Mouse (Mus musculus): ENCODE results near the gene Lif. TPM values are rescaled to one million over a fixed set of nuclear protein-coding genes. Genes with fewer than 3 reads are reported as not detected.

Gene Lif
- polyA plus RNA-seq, 1 experiment from 2014 or later = 0.32 TPM

GRCm38 (mm10) chr11:4235052-4235655 is 22.2 kb upstream of the Lif start:
- ATAC-seq (ENCODE audit: borderline replicate concordance, extremely low read depth, low FRiP score, low TSS enrichment) = no peak
- H3K4me2 ChIP-seq = no peak overlapping the region
- no peak overlapping the region for H3K4me3 ChIP-seq
- no peaks in the 10 kb centered on the region; the same call in 1 of the 2 replicates for H3K27me3 ChIP-seq
- 77% methylated on average over 6 of the region's 6 CpGs for WGBS
- H3K9ac ChIP-seq = no peak overlapping the region
- no peaks in the 10 kb centered on the region for H3K9me3 ChIP-seq
- H3K27ac ChIP-seq = no peak overlapping the region
- H3K36me3 ChIP-seq = no peaks in the 10 kb centered on the region
- H3K4me1 ChIP-seq = no peaks in the 10 kb centered on the region

- no peaks in the 10 kb centered on the region for H3K4me1 ChIP-seq
- no peak within 1 kb of the TSS for H3K9ac ChIP-seq
- no peak for ATAC-seq (ENCODE audit: borderline replicate concordance, extremely low read depth, low FRiP score, low TSS enrichment)
- no peak within 1 kb of the TSS for H3K27ac ChIP-seq
- no peaks in the 10 kb centered on the region; the same call in 1 of the 2 replicates for H3K27me3 ChIP-seq
- H3K36me3 ChIP-seq = no peaks in the 10 kb centered on the region
- no peaks in the 10 kb centered on the region for H3K9me3 ChIP-seq
- H3K4me2 ChIP-seq = no peak within 1 kb of the TSS
- 58% methylated on average over 16 of the region's 16 CpGs for WGBS
- no peak within 1 kb of the TSS for H3K4me3 ChIP-seq
Measured at GRCm38 (mm10) chr11:4235665-4236545, 21.5 kb upstream of the Lif start, which contains the start of gene Osm. Osm (plus strand) TSS chr11:4236420.

GRCm38 (mm10) chr11:4236546-4237067 is 20.8 kb upstream of the Lif start:
- ATAC-seq (ENCODE audit: borderline replicate concordance, extremely low read depth, low FRiP score, low TSS enrichment) = no peak
- no peaks in the 10 kb centered on the region for H3K4me1 ChIP-seq
- no peaks in the 10 kb centered on the region for H3K9me3 ChIP-seq
- H3K9ac ChIP-seq = no peak overlapping the region
- H3K36me3 ChIP-seq = no peaks in the 10 kb centered on the region
- H3K4me3 ChIP-seq = no peak overlapping the region
- H3K27ac ChIP-seq = no peak overlapping the region
- H3K27me3 ChIP-seq = no peaks in the 10 kb centered on the region; the same call in 1 of the 2 replicates
- no peak overlapping the region for H3K4me2 ChIP-seq
- 85% methylated on average over 21 of the region's 21 CpGs for WGBS

- H3K27ac ChIP-seq = no peak overlapping the region
- ATAC-seq (ENCODE audit: borderline replicate concordance, extremely low read depth, low FRiP score, low TSS enrichment) = no peak
- no peaks in the 10 kb centered on the region for H3K36me3 ChIP-seq
- H3K4me2 ChIP-seq = no peak overlapping the region
- no peak overlapping the region for H3K9ac ChIP-seq
- H3K27me3 ChIP-seq = no peaks in the 10 kb centered on the region; the same call in 1 of the 2 replicates
- 79% methylated on average over 18 of the region's 18 CpGs for WGBS
- no peaks in the 10 kb centered on the region for H3K9me3 ChIP-seq
- no peaks in the 10 kb centered on the region for H3K4me1 ChIP-seq
- H3K4me3 ChIP-seq = no peak overlapping the region
Measured at GRCm38 (mm10) chr11:4237389-4237912, 19.9 kb upstream of the Lif start.

- no peak for ATAC-seq (ENCODE audit: borderline replicate concordance, extremely low read depth, low FRiP score, low TSS enrichment)
- Histone ChIP-seq H3K27me3 (no peaks in the 10 kb centered on the region; the same call in 1 of the 2 replicates), H3K27ac (no peak overlapping the region), H3K4me3 (no peak overlapping the region), H3K4me2 (no peak overlapping the region), H3K36me3 (no peaks in the 10 kb centered on the region), H3K9me3 (no peaks in the 10 kb centered on the region), H3K4me1 (no peaks in the 10 kb centered on the region), H3K9ac (no peak overlapping the region)
- 84% methylated on average over 6 of the region's 6 CpGs for WGBS
Measured at GRCm38 (mm10) chr11:4238167-4238566, 19.2 kb upstream of the Lif start.

- ATAC-seq (ENCODE audit: borderline replicate concordance, extremely low read depth, low FRiP score, low TSS enrichment) = no peak
- Histone ChIP-seq H3K36me3 (no peaks in the 10 kb centered on the region), H3K9ac (no peak overlapping the region), H3K4me3 (no peak overlapping the region), H3K4me1 (no peaks in the 10 kb centered on the region), H3K4me2 (no peak overlapping the region), H3K27me3 (no peaks in the 10 kb centered on the region; the same call in 1 of the 2 replicates), H3K27ac (no peak overlapping the region), H3K9me3 (no peaks in the 10 kb centered on the region)
- 90% methylated on average over 23 of the region's 23 CpGs for WGBS
Measured at GRCm38 (mm10) chr11:4239691-4240090, 17.7 kb upstream of the Lif start.

- WGBS = 59% methylated on average over 7 of the region's 7 CpGs
- H3K9ac ChIP-seq = no peak overlapping the region
- ATAC-seq (ENCODE audit: borderline replicate concordance, extremely low read depth, low FRiP score, low TSS enrichment) = no peak
Measured at GRCm38 (mm10) chr11:4240151-4240550, 17.2 kb upstream of the Lif start.

GRCm38 (mm10) chr11:4241180-4241579 is 16.2 kb upstream of the Lif start:
- H3K9ac ChIP-seq = no peak overlapping the region
- no peak overlapping the region for H3K4me3 ChIP-seq
- H3K9me3 ChIP-seq = no peaks in the 10 kb centered on the region
- H3K27me3 ChIP-seq = no peaks in the 10 kb centered on the region; the same call in 1 of the 2 replicates
- WGBS = 63% methylated on average over 4 of the region's 4 CpGs
- H3K4me2 ChIP-seq = no peak overlapping the region
- no peak overlapping the region for H3K27ac ChIP-seq
- ATAC-seq (ENCODE audit: borderline replicate concordance, extremely low read depth, low FRiP score, low TSS enrichment) = no peak
- H3K4me1 ChIP-seq = no peaks in the 10 kb centered on the region
- H3K36me3 ChIP-seq = no peaks in the 10 kb centered on the region

More at GRCm38 (mm10) chr11:4240151-4240550, 17.2 kb upstream of the Lif start:
- no peaks in the 10 kb centered on the region for H3K36me3 ChIP-seq
- no peak overlapping the region for H3K4me2 ChIP-seq
- H3K9me3 ChIP-seq = no peaks in the 10 kb centered on the region
- H3K4me3 ChIP-seq = no peak overlapping the region
- H3K27me3 ChIP-seq = no peaks in the 10 kb centered on the region; the same call in 1 of the 2 replicates
- no peaks in the 10 kb centered on the region for H3K4me1 ChIP-seq
- no peak overlapping the region for H3K27ac ChIP-seq

GRCm38 (mm10) chr11:4246126-4246525 is 11.2 kb upstream of the Lif start:
- Histone ChIP-seq H3K4me2 (no peak overlapping the region), H3K36me3 (no peaks in the 10 kb centered on the region), H3K9me3 (no peaks in the 10 kb centered on the region), H3K27ac (no peak overlapping the region), H3K4me1 (no peaks in the 10 kb centered on the region), H3K9ac (no peak overlapping the region), H3K27me3 (no peaks in the 10 kb centered on the region), H3K4me3 (no peak overlapping the region)
- ATAC-seq (ENCODE audit: borderline replicate concordance, extremely low read depth, low FRiP score, low TSS enrichment) = no peak
- 47% methylated on average over 6 of the region's 6 CpGs for WGBS

GRCm38 (mm10) chr11:4246623-4247022 is 10.7 kb upstream of the Lif start:
- H3K4me2 ChIP-seq = no peak overlapping the region
- H3K4me3 ChIP-seq = no peak overlapping the region
- no peaks in the 10 kb centered on the region for H3K36me3 ChIP-seq
- no peaks in the 10 kb centered on the region for H3K27me3 ChIP-seq
- 50% methylated on average over 4 of the region's 4 CpGs for WGBS
- no peaks in the 10 kb centered on the region for H3K9me3 ChIP-seq
- H3K27ac ChIP-seq = no peak overlapping the region
- H3K9ac ChIP-seq = no peak overlapping the region
- ATAC-seq (ENCODE audit: borderline replicate concordance, extremely low read depth, low FRiP score, low TSS enrichment) = no peak
- H3K4me1 ChIP-seq = no peaks in the 10 kb centered on the region

GRCm38 (mm10) chr11:4247201-4247959 is 10.0 kb upstream of the Lif start:
- no peak overlapping the region for H3K4me3 ChIP-seq
- no peak for ATAC-seq (ENCODE audit: borderline replicate concordance, extremely low read depth, low FRiP score, low TSS enrichment)
- H3K4me1 ChIP-seq = no peaks in the 10 kb centered on the region
- no peaks in the 10 kb centered on the region for H3K36me3 ChIP-seq
- H3K27me3 ChIP-seq = no peaks in the 10 kb centered on the region
- 63% methylated on average over 14 of the region's 14 CpGs for whole genome bisulfite sequencing
- no peak overlapping the region for H3K9ac ChIP-seq
- no peak overlapping the region for H3K27ac ChIP-seq
- no peaks in the 10 kb centered on the region for H3K9me3 ChIP-seq
- H3K4me2 ChIP-seq = no peak overlapping the region

Data from lung, embryonic 15.5 days (tissue).